Mouse (Mus musculus): ENCODE results near the gene Prrc2b.

Prrc2b gene

GRCm38 (mm10) chr2:32259657-32260417 lies 109.0 kb downstream of the Prrc2b start, which contains the start of gene Uck1:
TSS of gene Uck1 (minus strand) at chr2:32260159.
- intact Hi-C loops (cut with DNase I) = no loop called here

- intact Hi-C loops (cut with DNase I) = no loop called here
Observed at GRCm38 (mm10) chr2:32260635-32261034, 109.8 kb downstream of the Prrc2b start.

GRCm38 (mm10) chr2:32275823-32276222 lies 124.9 kb downstream of the Prrc2b start:
- intact Hi-C loops (cut with DNase I) = no loop called here

- intact Hi-C loops (cut with DNase I) = loop anchor here (5.0 kb wide), 1 partner anchor 35 kb away; no protein-coding TSS in a partner anchor
Observed at GRCm38 (mm10) chr2:32282289-32282688, 131.4 kb downstream of the Prrc2b start.

GRCm38 (mm10) chr2:32282727-32283126 lies 131.8 kb downstream of the Prrc2b start:
- intact Hi-C loops (cut with DNase I) = loop anchor here (5.0 kb wide), 1 partner anchor 35 kb away; no protein-coding TSS in a partner anchor

- intact Hi-C loops (cut with DNase I) = loop anchor here (5.0 kb wide), 1 partner anchor 37 kb away; no protein-coding TSS in a partner anchor
Observed at GRCm38 (mm10) chr2:32283986-32284385, 133.1 kb downstream of the Prrc2b start.

Small RNA genes within 50 kb of the gene (microRNA-seq; reads per million reads assigned to microRNA genes)
- 0 reads per million in 2 experiments for gene Gm27805

Data from adrenal gland (tissue).